Mouse (Mus musculus) brain, embryonic 14.5 days (tissue): Measurements from ENCODE around the gene Ahctf1. TPM values are rescaled to one million over a fixed set of nuclear protein-coding genes. Genes with fewer than 3 reads are reported as not detected.
"Not testable (repeated sequence)": the region's sequence is repeated elsewhere in the genome, so short reads cannot be mapped to it uniquely, and the experiment has no call there.

ENCODE experiments used
- DNase-seq: peaks from one replicate; pipeline ENCODE4 v3.0.0-alpha.2; 2011; ENCODE audit warnings: low read depth
- CTCF ChIP-seq: fragments of 200-500 bp; IDR thresholded peaks from 2 replicates; pipeline ENCODE4 v1.5.1; 2012; ENCODE audit warnings: inconsistent platforms, mild to moderate bottlenecking, moderate library complexity, borderline replicate concordance; ENCODE audit not compliant: insufficient read depth, insufficient read length; ENCODE audit errors: extremely low read depth
- POLR2A ChIP-seq: fragments of 200-500 bp; IDR thresholded peaks from 2 replicates; pipeline ENCODE4 v1.6.1; 2012; ENCODE audit warnings: mild to moderate bottlenecking, inconsistent platforms, borderline replicate concordance; ENCODE audit not compliant: poor library complexity, insufficient read depth, insufficient read length, severe bottlenecking; ENCODE audit errors: extremely low read depth
- polyA plus RNA-seq: library from polyadenylated mRNA; depleted of rRNA; stranded (reverse); fragments of >200 nt; gene quantifications from 2 replicates; pipeline ENCODE4 v1.2.3, GENCODE M21; 2012

Ahctf1 gene
- polyA plus RNA-seq, 1 experiment: 32.3 TPM

DNA sequence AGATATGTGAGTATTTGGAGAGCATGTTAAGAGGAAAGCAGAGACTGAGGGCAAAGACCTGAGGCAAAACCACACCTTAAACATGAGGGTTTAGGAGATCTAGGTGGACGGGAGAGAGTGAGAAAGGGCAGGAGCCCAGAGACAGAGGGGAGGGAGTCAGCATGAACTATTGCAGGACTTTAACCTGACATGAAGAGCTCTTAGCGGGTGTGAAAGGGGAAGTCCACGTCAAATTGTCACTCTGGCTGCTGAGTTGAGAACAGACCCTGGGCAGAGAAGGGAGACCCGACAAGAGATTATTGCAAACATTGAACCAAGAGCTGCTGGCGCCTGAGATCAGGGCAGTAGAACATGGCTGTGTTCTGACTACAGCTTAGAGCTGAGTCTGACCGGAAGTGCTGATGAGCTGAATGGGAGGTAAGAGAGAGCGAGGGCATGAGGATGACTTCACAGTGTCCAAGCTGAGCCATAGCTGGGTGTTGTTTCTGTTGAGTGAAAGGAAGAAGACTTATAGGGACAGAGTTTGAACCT lies 29.3 kb upstream of the Ahctf1 start:
- no peak for TF ChIP-seq POLR2A
- no peak for DNase-seq

DNA sequence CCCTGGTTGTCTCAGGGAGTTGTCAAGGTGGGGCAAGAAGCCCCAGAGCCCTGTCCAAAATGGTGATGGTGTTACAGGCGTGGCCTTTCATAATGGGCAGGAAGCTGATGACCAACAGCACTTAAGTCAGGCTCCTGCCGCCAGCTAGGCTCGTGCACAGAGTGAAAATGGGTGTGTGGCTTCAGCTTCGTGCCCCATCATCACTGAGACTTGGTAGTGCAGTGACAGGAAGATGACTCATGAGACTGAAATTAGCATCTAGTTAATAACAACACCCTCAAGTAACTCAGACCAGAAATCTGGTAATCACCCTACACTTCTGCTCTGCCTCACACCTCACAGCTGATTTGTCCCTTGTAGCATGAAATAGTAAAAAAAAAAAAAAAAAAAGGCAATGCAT lies 25.4 kb upstream of the Ahctf1 start:
- no peak for DNase-seq
- TF ChIP-seq CTCF (no peak), POLR2A (no peak)

DNA sequence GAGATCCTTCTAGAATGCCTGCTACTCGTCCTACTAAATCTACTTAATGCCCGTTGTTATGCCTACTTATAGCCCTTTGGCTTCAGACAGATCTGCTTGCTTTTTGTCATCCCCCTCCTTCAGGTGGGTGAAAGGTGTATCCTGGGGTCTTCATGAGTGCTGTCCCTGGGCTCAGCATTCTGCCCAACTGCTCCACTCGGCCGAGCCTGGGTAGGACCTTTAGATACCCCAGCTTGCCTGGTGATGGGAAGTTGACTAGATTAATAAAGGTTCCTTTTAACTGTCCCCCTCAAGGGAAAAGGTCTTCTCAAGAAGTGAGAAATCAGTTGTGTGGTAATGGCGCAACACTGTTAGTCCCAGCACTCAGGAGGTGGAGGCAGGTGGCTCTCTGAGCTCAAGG lies 24.6 kb upstream of the Ahctf1 start:
- no peak for DNase-seq
- no peak for TF ChIP-seq POLR2A
- no peak for TF ChIP-seq CTCF

DNA sequence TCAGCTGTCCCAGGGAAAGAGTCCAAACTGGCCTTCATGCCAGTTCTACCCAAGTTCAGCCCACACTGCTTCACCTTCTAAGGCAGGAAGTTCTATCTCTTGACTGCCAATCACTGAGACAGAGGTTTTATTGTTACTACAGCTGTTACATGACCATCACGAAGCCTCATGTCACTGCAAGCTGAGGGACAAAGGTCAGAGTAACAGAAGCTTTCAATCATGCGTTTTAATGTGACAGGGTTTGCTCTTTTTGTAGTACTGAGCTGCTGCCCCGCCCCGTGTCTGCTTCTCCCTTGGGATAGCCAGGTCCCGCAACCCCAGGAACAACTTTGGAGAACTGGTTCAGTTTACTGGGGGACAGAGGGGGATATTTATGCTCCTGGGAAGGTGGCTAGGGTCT lies 21.1 kb upstream of the Ahctf1 start:
- DNase-seq: no peak
- TF ChIP-seq CTCF: no peak
- no peak for TF ChIP-seq POLR2A

DNA sequence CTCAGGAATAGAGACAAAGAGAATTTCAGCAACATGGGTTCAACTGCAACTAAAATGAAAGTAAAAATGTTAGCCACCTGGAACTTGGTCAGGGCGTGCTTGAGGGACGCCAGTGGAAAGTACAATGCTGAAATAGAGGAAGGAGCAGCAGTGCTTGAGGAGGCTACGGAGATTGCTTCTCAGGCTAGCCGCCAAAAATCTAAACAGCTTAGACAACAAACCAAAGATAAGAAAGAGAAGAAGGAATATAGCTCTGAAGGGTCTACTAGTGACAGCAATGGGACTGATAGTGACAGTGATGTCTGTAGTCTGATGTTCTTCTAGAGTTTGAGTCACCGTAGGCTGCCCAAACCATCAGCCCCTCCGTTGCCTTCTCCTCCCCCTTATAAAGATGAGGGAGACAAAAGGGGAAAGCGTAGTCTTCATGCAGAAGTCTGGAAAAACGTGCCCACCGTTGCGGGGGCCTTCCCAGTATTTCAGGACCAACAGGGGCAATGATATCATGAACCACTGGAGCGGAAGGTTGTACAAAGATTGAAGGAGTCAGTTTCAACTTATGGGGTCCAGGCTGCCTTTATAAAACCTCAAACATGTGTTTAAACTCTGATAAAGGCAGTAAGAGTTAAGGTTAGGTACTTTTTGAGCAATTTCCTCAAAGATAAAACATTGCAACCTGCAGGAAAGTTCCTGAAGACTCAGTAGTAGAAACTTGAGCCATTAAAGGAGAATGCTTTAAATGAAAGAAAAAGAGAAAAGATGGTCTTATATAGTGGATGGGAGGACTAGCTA lies 15.2 kb upstream of the Ahctf1 start:
- DNase-seq: not testable (repeated sequence)

DNA sequence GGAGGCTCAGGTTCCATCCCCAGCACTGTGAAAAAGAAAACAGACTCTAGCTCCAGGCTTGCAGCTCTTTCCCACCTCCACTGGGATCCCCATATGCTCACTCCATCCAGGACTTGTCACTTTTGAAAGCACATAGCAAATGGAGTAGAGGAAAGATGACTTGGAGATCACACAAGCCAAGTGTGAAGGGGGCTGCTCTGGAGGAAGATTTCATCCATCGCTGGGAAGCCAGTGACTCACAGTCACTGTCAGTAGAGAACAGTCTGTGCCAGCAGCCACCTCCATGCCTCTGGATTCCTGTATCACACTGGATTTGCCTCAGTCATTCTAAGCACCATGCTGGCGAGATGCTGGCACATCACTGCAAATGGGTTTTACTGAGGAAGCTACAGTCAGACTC lies 11.1 kb upstream of the Ahctf1 start:
- TF ChIP-seq CTCF (no peak), POLR2A (no peak)
- DNase-seq: no peak

DNA sequence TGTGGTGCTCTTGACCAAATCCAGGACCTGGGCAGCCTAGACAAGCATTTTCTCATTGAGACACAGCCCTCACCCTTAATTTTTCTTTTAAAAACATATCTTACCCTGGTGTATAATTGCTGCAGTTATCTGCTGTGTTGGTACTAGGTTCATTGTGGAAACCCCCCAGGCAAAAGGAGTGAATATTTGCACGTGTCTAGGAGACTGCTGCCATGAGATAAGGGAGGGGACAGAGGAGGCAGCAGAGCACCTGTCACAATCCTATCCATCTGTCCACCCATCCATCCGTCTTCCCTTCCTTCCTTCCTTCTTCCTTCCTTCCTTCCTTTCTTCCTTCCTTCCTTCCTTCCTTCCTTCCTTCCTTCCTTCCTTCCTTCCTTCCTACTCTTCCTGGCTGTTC lies 9.9 kb upstream of the Ahctf1 start:
- no peak for TF ChIP-seq POLR2A
- TF ChIP-seq CTCF: no peak
- DNase-seq: no peak

DNA sequence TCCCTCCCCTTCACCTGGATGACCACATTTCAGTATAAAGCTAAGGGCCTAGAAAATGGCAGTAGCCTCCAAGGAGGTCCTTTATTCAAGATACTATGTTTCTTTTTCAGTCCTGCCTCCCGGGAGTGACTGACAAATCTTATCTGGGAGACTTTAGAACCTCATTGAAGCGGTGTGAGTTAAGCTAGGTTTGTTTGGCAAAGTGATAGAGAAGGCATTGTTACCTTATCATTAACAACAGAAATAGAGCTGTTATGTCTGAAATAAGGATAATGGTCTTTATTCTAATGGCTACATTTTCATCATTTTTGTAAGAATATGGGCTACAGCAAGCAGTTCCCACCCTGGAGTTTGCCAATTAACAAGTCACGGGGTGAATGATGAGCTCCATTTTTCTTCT lies 4.8 kb upstream of the Ahctf1 start:
- TF ChIP-seq POLR2A (no peak), CTCF (no peak)
- DNase-seq: no peak

DNA sequence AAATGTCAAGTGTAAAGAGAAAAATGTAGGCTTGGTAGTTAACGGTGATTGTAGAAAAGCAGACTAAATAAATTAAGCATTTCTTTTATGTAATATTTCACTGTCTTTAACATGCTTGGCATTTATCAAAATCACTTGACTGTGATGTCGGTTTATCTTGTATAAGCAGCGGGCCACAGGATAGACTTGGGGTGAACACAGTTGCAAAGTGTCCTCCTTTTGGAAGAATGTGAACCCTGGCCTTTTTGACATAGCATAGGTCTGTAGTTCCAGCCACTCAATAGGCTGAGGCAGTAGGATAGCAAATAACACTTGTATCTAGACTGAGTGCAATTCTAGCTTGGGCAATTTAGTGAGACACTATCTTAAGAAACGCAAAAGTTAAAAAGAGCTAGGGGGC lies 4.0 kb upstream of the Ahctf1 start:
- TF ChIP-seq POLR2A: no peak
- TF ChIP-seq CTCF: no peak
- DNase-seq: no peak

DNA sequence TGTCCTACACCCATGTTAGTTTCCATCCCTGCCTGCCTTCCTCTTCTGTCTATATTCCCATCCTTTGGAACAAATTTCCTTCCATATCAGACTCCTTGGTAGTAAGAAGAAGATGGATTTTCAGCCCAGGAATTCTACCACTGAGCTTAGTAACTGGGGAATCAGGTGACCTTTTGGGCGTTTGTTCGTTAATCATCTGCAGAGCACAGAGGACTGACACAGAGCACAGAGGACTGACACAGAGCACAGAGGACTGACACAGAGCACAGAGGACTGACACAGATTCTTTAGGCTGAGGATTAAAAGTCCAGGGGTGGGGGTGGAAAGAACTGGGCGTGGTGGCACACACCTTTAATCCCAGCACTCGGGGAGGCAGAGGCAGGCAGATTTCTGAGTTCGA lies 2.3 kb upstream of the Ahctf1 start:
- DNase-seq: no peak
- TF ChIP-seq CTCF (no peak), POLR2A (no peak)

DNA sequence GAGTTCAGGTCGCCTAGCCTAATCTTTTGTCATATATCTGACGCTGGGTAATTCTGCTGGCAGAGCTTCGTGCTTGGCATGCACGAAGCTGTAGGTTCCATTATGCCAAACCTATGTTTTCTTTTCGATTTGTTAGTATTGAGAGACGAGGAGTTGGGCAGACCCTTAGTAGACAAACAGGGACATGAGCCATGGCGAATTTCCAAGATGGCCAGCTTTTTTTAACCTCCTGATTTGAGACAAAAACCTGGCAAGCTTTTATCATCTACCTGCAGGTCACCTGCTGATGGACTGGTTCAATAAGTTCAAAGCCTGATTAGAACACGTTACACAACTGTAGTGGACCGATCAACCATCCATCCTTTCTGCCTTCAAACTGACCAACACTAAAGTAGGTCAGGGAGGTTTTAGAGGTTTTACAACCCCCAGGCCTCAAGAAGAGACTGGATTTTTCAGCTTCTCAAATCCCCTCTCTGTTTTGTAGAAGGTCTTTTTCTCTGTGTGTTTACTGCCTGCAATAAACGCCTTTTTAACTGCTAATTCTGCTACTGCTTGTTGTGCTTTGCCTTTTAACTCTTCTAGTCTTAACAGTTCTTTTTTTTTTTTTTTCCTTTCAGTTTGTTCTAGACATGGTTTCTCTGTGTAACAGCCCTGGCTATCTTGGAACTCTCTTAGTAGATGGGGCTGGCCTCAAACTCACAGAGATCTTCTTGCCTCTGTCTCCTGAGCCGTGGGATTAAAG lies 831 bp upstream of the Ahctf1 start:
- TF ChIP-seq POLR2A (no peak), CTCF (no peak)
- no peak for DNase-seq
